Mouse (Mus musculus): ENCODE measurements around the gene Ms4a6c. TPM values are rescaled to one million over a fixed set of nuclear protein-coding genes. Genes with fewer than 3 reads are reported as not detected.
"Not testable (repeated sequence)": the region's sequence is repeated elsewhere in the genome, so short reads cannot be mapped to it uniquely, and the experiment has no call there.

The Ms4a6c gene
- polyA plus RNA-seq, 1 experiment from 2014 or later: 2.2 TPM

DNA sequence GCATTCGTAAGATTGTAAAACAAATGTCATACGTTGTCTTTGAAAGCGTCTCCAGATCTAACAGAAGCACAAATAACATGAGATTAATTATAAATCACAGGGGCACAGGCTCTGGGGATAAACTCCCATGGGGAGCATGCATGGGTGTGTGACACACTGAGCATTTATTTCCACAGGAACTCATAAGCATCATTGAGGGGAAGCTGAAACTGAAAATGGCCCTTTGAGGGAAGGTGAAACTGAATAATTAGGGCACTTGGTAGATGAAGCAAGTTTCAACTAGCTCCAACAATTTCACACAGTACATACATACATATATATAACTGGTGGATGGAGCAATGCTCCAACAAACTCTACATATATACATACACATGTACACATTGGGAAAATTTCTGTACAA, 25.4 kb downstream of the Ms4a6c start:
- DNase-seq (ENCODE audit: low spot score) (no peak), ATAC-seq (ENCODE audit: low FRiP score) (no peak)
- Histone ChIP-seq H3K9ac (no peak overlapping the region), H3K4me3 (replicated peaks; ENCODE audit: low read length) (no peak overlapping the region), H3K4me2 (replicated peaks) (no peak overlapping the region), H3K27me3 (ENCODE audit: control insufficient read depth, insufficient read depth, low read length) (no peaks in the 10 kb centered on the region), H3K9me3 (ENCODE audit: control insufficient read depth, low read length) (no peaks in the 10 kb centered on the region), H3K4me1 (replicated peaks; ENCODE audit: control insufficient read depth, insufficient read depth, low read length) (no peaks in the 10 kb centered on the region), H3K36me3 (replicated peaks; ENCODE audit: control insufficient read depth, insufficient read depth) (no peaks in the 10 kb centered on the region), H3K27ac (no peak overlapping the region)
- 90% methylated on average over 3 of the region's 3 CpGs for WGBS

DNA sequence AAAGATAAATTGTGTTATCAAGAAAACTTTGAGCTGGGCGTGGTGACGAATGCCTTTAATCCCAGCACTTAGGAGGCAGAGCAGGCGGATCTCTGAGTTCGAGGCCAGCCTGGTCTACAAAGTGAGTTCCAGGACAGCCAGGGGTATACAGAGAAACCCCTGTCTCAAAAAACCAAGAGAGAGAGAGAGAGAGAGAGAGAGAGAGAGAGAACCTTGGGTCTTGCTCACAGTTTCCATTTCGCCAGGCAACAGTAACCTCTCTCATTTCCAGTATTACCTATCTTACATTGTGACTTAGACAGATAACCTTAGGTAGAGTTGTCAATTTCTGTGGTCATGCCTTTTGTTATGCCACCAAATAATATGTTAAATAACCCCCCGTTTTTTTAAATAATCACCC, 27.2 kb downstream of the Ms4a6c start:
- H3K4me3 ChIP-seq (replicated peaks; ENCODE audit: low read length): no peak overlapping the region
- no peaks in the 10 kb centered on the region for H3K27me3 ChIP-seq (ENCODE audit: control insufficient read depth, insufficient read depth, low read length)
- DNase-seq (ENCODE audit: low spot score) (no peak), ATAC-seq (ENCODE audit: low FRiP score) (no peak)
- WGBS: 87% methylated on average over 6 of the region's 6 CpGs
- H3K27ac ChIP-seq: no peak overlapping the region
- H3K9ac ChIP-seq: no peak overlapping the region
- H3K4me1 ChIP-seq (replicated peaks; ENCODE audit: control insufficient read depth, insufficient read depth, low read length): no peaks in the 10 kb centered on the region
- H3K36me3 ChIP-seq (replicated peaks; ENCODE audit: control insufficient read depth, insufficient read depth): no peaks in the 10 kb centered on the region
- H3K9me3 ChIP-seq (ENCODE audit: control insufficient read depth, low read length): no peaks in the 10 kb centered on the region
- H3K4me2 ChIP-seq (replicated peaks): no peak overlapping the region

- not testable (repeated sequence) for ATAC-seq (ENCODE audit: low FRiP score); H3K27ac ChIP-seq; H3K4me3 ChIP-seq (replicated peaks; ENCODE audit: low read length); H3K36me3 ChIP-seq (replicated peaks; ENCODE audit: control insufficient read depth, insufficient read depth); H3K9ac ChIP-seq; H3K27me3 ChIP-seq (ENCODE audit: control insufficient read depth, insufficient read depth, low read length); H3K9me3 ChIP-seq (ENCODE audit: control insufficient read depth, low read length); DNase-seq (ENCODE audit: low spot score); H3K4me2 ChIP-seq (replicated peaks); H3K4me1 ChIP-seq (replicated peaks; ENCODE audit: control insufficient read depth, insufficient read depth, low read length)
- 84% methylated on average over 1 of the region's 1 CpGs for WGBS
These were observed 28.1 kb downstream of the Ms4a6c start for GRCm38 (mm10) chr19:11497300-11497699.

- DNase-seq (ENCODE audit: low spot score): no peak
- no peaks in the 10 kb centered on the region for H3K4me1 ChIP-seq (replicated peaks; ENCODE audit: control insufficient read depth, insufficient read depth, low read length)
- H3K9ac ChIP-seq: no peak overlapping the region
- WGBS: 95% methylated on average over 1 of the region's 1 CpGs
- ATAC-seq (ENCODE audit: low FRiP score): no peak
- no peak overlapping the region for H3K4me3 ChIP-seq (replicated peaks; ENCODE audit: low read length)
- no peak overlapping the region for H3K4me2 ChIP-seq (replicated peaks)
- H3K27me3 ChIP-seq (ENCODE audit: control insufficient read depth, insufficient read depth, low read length): no peaks in the 10 kb centered on the region
- H3K36me3 ChIP-seq (replicated peaks; ENCODE audit: control insufficient read depth, insufficient read depth): no peaks in the 10 kb centered on the region
- no peaks in the 10 kb centered on the region for H3K9me3 ChIP-seq (ENCODE audit: control insufficient read depth, low read length)
- H3K27ac ChIP-seq: no peak overlapping the region
These were observed 31.6 kb downstream of the Ms4a6c start for GRCm38 (mm10) chr19:11500796-11501195.

GRCm38 (mm10) chr19:11501326-11501725, 32.2 kb downstream of the Ms4a6c start:
- WGBS: 89% methylated on average over 4 of the region's 4 CpGs
- ATAC-seq (ENCODE audit: low FRiP score): no peak
- H3K27me3 ChIP-seq (ENCODE audit: control insufficient read depth, insufficient read depth, low read length): no peaks in the 10 kb centered on the region
- no peak overlapping the region for H3K4me3 ChIP-seq (replicated peaks; ENCODE audit: low read length)
- no peak overlapping the region for H3K27ac ChIP-seq
- no peaks in the 10 kb centered on the region for H3K36me3 ChIP-seq (replicated peaks; ENCODE audit: control insufficient read depth, insufficient read depth)
- no peak overlapping the region for H3K9ac ChIP-seq
- H3K4me1 ChIP-seq (replicated peaks; ENCODE audit: control insufficient read depth, insufficient read depth, low read length): no peaks in the 10 kb centered on the region
- no peaks in the 10 kb centered on the region for H3K9me3 ChIP-seq (ENCODE audit: control insufficient read depth, low read length)
- H3K4me2 ChIP-seq (replicated peaks): no peak overlapping the region
- no peak for DNase-seq (ENCODE audit: low spot score)

GRCm38 (mm10) chr19:11504857-11505256, 35.7 kb downstream of the Ms4a6c start:
- Histone ChIP-seq H3K36me3 (replicated peaks; ENCODE audit: control insufficient read depth, insufficient read depth) (no peaks in the 10 kb centered on the region), H3K9me3 (ENCODE audit: control insufficient read depth, low read length) (no peaks in the 10 kb centered on the region), H3K4me1 (replicated peaks; ENCODE audit: control insufficient read depth, insufficient read depth, low read length) (no peaks in the 10 kb centered on the region), H3K9ac (no peak overlapping the region), H3K4me2 (replicated peaks) (no peak overlapping the region), H3K27ac (no peak overlapping the region), H3K27me3 (ENCODE audit: control insufficient read depth, insufficient read depth, low read length) (no peaks in the 10 kb centered on the region), H3K4me3 (replicated peaks; ENCODE audit: low read length) (no peak overlapping the region)
- ATAC-seq (ENCODE audit: low FRiP score) (no peak), DNase-seq (ENCODE audit: low spot score) (no peak)
- WGBS: 89% methylated on average over 1 of the region's 1 CpGs

- H3K4me2 ChIP-seq (replicated peaks): no peak overlapping the region
- H3K9ac ChIP-seq: no peak overlapping the region
- no peaks in the 10 kb centered on the region for H3K4me1 ChIP-seq (replicated peaks; ENCODE audit: control insufficient read depth, insufficient read depth, low read length)
- no peak overlapping the region for H3K4me3 ChIP-seq (replicated peaks; ENCODE audit: low read length)
- 65% methylated on average over 1 of the region's 1 CpGs for WGBS
- H3K9me3 ChIP-seq (ENCODE audit: control insufficient read depth, low read length): no peaks in the 10 kb centered on the region
- DNase-seq (ENCODE audit: low spot score): no peak
- no peaks in the 10 kb centered on the region for H3K27me3 ChIP-seq (ENCODE audit: control insufficient read depth, insufficient read depth, low read length)
- H3K27ac ChIP-seq: no peak overlapping the region
- no peaks in the 10 kb centered on the region for H3K36me3 ChIP-seq (replicated peaks; ENCODE audit: control insufficient read depth, insufficient read depth)
- no peak for ATAC-seq (ENCODE audit: low FRiP score)
These were observed 44.3 kb downstream of the Ms4a6c start for GRCm38 (mm10) chr19:11513458-11513857.

GRCm38 (mm10) chr19:11516246-11516645, 47.1 kb downstream of the Ms4a6c start, which contains the start of gene Ms4a6b:
Gene Ms4a6b (plus strand): TSS chr19:11516512.
- Histone ChIP-seq H3K27me3 (ENCODE audit: control insufficient read depth, insufficient read depth, low read length) (no peaks in the 10 kb centered on the region), H3K4me1 (replicated peaks; ENCODE audit: control insufficient read depth, insufficient read depth, low read length) (no peaks in the 10 kb centered on the region), H3K27ac (no peak within 1 kb of the TSS), H3K4me2 (replicated peaks) (no peak within 1 kb of the TSS), H3K4me3 (replicated peaks; ENCODE audit: low read length) (no peak within 1 kb of the TSS), H3K36me3 (replicated peaks; ENCODE audit: control insufficient read depth, insufficient read depth) (no peaks in the 10 kb centered on the region), H3K9ac (no peak within 1 kb of the TSS), H3K9me3 (ENCODE audit: control insufficient read depth, low read length) (no peaks in the 10 kb centered on the region)
- DNase-seq (ENCODE audit: low spot score): no peak
- ATAC-seq (ENCODE audit: low FRiP score): no peak

DNA sequence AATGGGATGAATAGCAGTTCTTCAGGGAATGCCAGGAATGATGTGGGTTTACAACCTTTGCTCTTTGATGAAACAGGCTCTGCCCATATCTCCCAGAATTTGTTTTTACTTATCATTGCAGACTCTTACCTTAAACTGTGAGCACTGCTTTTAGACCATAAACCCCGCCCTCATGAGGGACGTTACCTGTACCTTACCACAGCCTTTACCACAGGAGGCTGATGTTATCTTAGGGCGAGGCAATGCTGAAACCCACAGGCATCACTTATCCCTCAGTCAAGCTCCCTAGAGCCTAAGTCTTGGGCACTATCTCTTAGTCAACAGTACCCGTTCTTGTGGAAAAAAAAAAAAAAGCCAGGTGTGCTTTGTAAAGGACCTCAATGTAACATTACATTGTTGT, 47.7 kb downstream of the Ms4a6c start:
- ATAC-seq (ENCODE audit: low FRiP score): no peak
- Histone ChIP-seq H3K4me3 (replicated peaks; ENCODE audit: low read length) (no peak overlapping the region), H3K27ac (no peak overlapping the region), H3K27me3 (ENCODE audit: control insufficient read depth, insufficient read depth, low read length) (no peaks in the 10 kb centered on the region), H3K36me3 (replicated peaks; ENCODE audit: control insufficient read depth, insufficient read depth) (no peaks in the 10 kb centered on the region), H3K4me2 (replicated peaks) (no peak overlapping the region), H3K4me1 (replicated peaks; ENCODE audit: control insufficient read depth, insufficient read depth, low read length) (no peaks in the 10 kb centered on the region), H3K9ac (no peak overlapping the region), H3K9me3 (ENCODE audit: control insufficient read depth, low read length) (no peaks in the 10 kb centered on the region)
- 69% methylated on average over 4 of the region's 4 CpGs for WGBS
- no peak for DNase-seq (ENCODE audit: low spot score)

DNA sequence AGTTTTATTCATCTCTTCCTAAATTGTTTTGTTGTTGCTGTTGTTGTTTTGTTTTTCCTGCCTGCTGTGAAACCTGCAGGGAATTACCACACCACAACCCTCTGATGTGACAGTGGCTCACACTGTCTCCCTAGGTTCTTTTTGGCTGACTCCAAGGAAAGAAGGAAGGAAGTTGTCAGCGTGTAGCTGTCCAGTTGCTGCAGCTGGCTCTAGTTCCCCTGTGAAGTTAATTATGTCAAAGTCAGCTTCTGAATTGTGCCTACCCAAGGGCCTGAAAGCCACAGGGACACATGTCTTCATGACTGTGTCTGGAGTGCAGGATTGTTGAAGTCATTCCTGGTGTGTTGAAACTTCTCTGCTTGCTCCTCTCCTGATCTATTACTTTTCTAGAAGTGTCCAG, 48.2 kb downstream of the Ms4a6c start:
- not testable (repeated sequence) for ATAC-seq (ENCODE audit: low FRiP score); DNase-seq (ENCODE audit: low spot score); H3K4me1 ChIP-seq (replicated peaks; ENCODE audit: control insufficient read depth, insufficient read depth, low read length); H3K27me3 ChIP-seq (ENCODE audit: control insufficient read depth, insufficient read depth, low read length); H3K9me3 ChIP-seq (ENCODE audit: control insufficient read depth, low read length); H3K4me3 ChIP-seq (replicated peaks; ENCODE audit: low read length); H3K36me3 ChIP-seq (replicated peaks; ENCODE audit: control insufficient read depth, insufficient read depth); H3K9ac ChIP-seq; H3K27ac ChIP-seq; H3K4me2 ChIP-seq (replicated peaks)
- 61% methylated on average over 1 of the region's 1 CpGs for WGBS

All from hindbrain, embryonic 14.5 days (tissue).